Mouse (Mus musculus): ENCODE measurements around the gene Cacna1a.

- TF ChIP-seq GATA1 (IDR thresholded peaks at IDR 0.05; ENCODE audit: borderline replicate concordance, low read length), result no peak
- TF ChIP-seq FLI1 (IDR thresholded peaks at IDR 0.05; ENCODE audit: low read length), result no peak
Measured at GRCm38 (mm10) chr8:84388275-84388674, at the start of gene Cacna1a.
